Mouse (Mus musculus) stomach, postnatal 0 days (tissue): ENCODE measurements around the gene Zfp704. TPM values are rescaled to one million over a fixed set of nuclear protein-coding genes. Genes with fewer than 3 reads are reported as not detected.

ENCODE experiments used
- ATAC-seq: fragments of 200-750 bp; cut with Nextera tagmentation; 2 replicates; pipeline ENCODE4 v1.8.0; 2017; ENCODE audit not compliant: low FRiP score, low TSS enrichment
- DNase-seq: peaks from one replicate; pipeline ENCODE4 v3.0.0-alpha.2; 2016; ENCODE audit warnings: low spot score
- H3K27ac ChIP-seq: fragments of 300-500 bp; sonication (generic); replicated peaks from 2 replicates; pipeline ENCODE4 v1.5.1; 2014; ENCODE audit warnings: mild to moderate bottlenecking, control low read depth
- H3K27me3 ChIP-seq: fragments of 300-500 bp; sonication (generic); 2 replicates; pipeline ENCODE4 v1.6.1; 2014; ENCODE audit warnings: low read length; ENCODE audit not compliant: control insufficient read depth, insufficient read depth
- H3K36me3 ChIP-seq: fragments of 300-500 bp; sonication (generic); 2 replicates; pipeline ENCODE4 v1.6.1; 2014; ENCODE audit warnings: low read length, mixed read lengths; ENCODE audit not compliant: control insufficient read depth, insufficient read depth
- H3K4me1 ChIP-seq: fragments of 300-500 bp; sonication (generic); replicated peaks from 2 replicates; pipeline ENCODE4 v1.6.1; 2014; ENCODE audit warnings: antibody characterized with exemption; ENCODE audit not compliant: control insufficient read depth, insufficient read depth
- H3K4me2 ChIP-seq: fragments of 300-500 bp; sonication (generic); replicated peaks from 2 replicates; pipeline ENCODE4 v1.6.1; 2014; ENCODE audit warnings: low read depth, mild to moderate bottlenecking, control low read depth, moderate library complexity
- H3K4me3 ChIP-seq: fragments of 300-500 bp; sonication (generic); 2 replicates; pipeline ENCODE4 v1.5.1; 2014; ENCODE audit warnings: low read depth, low read length, control low read depth
- H3K9ac ChIP-seq: fragments of 300-500 bp; sonication (generic); 2 replicates; pipeline ENCODE4 v1.6.1; 2014; ENCODE audit warnings: mild to moderate bottlenecking, low read length, control low read depth, mixed read lengths
- H3K9me3 ChIP-seq: fragments of 300-500 bp; sonication (generic); 2 replicates; pipeline ENCODE4 v1.6.1; 2016; ENCODE audit warnings: low read length; ENCODE audit not compliant: control insufficient read depth
- CTCF ChIP-seq: IDR thresholded peaks from 2 replicates; pipeline ENCODE4 v1.5.1; 2016; ENCODE audit warnings: antibody characterized with exemption, low read depth, mild to moderate bottlenecking, moderate library complexity
- EP300 ChIP-seq: optimal IDR thresholded peaks from 2 replicates; pipeline ENCODE3; 2016; ENCODE audit warnings: antibody characterized with exemption
- WGBS: fragments of 180-500 bp; shearing (Covaris S2); extraction: QIAGEN DNeasy Blood & Tissue Kit; methylation state at CpG from one replicate; pipeline ENCODE4 v1.1.7; 2014; 5-methylcytosine and 5-hydroxymethylcytosine counted together
- polyA plus RNA-seq: library from polyadenylated mRNA; unstranded; fragments of >200 nt; fragmentation: Nextera tagmentation; extraction: Ambion mirVana; gene quantifications from 2 replicates; pipeline ENCODE4 v1.2.1, GENCODE M21; 2015

Gene Zfp704
- polyA plus RNA-seq, 1 experiment from 2014 or later: 3.4 TPM

DNA sequence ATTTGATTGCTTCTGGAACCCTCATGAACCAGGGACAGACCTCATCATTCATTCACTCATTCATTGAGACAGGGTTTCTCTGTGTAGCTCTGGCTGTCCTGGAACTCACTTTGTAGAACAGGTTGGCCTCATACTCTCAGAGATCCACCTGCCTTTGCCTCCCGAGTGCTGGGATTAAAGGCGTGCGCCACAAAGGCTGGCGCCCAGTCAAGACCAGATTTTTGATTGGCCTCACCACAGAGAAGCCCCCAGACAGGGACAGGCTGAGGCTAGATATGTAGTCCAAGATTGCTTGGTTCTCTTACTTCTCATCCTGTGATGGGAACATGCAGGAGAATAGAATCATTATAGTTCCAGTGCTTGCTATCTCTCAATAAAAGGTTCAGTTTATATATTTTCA is 105.5 kb downstream of the Zfp704 start:
- Histone ChIP-seq H3K36me3 (no peaks in the 10 kb centered on the region), H3K27me3 (no peaks in the 10 kb centered on the region), H3K4me2 (no peak overlapping the region), H3K4me1 (peaks cover 6% of the 10 kb centered on the region), H3K4me3 (no peak overlapping the region), H3K9ac (no peak overlapping the region), H3K9me3 (no peaks in the 10 kb centered on the region), H3K27ac (no peak overlapping the region)
- WGBS: 83% methylated on average over 4 of the region's 4 CpGs
- DNase-seq: no peak
- no peak for ATAC-seq
- TF ChIP-seq EP300 (no peak), CTCF (no peak)

DNA sequence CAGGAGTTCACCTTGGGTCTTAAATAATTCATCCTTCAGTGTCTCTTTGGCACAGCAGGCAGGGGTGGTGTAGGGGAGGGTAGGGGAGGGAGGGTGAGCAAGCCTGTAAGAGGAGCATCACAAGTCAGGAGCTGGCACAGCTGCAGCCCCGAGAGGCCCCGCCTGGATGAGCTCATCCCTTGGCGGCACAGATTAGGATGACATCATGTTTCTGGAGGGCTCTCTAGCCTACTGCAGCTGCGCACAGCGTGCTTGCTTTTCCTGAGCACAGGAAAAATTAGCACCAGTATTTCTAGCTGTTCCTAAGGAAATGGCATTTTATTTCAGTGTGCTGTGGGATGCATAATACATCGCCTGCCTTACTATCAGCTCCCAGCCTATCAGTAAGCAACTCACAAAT is 109.2 kb downstream of the Zfp704 start:
- Histone ChIP-seq H3K9me3 (no peaks in the 10 kb centered on the region), H3K4me1 (peaks cover 6% of the 10 kb centered on the region), H3K27me3 (no peaks in the 10 kb centered on the region), H3K4me3 (no peak overlapping the region), H3K9ac (no peak overlapping the region; the same call in 1 of the 2 replicates), H3K36me3 (no peaks in the 10 kb centered on the region), H3K4me2 (no peak overlapping the region), H3K27ac (peak overlapping the region; percentile 63)
- TF ChIP-seq CTCF: no peak
- no peak for TF ChIP-seq EP300
- 11% methylated on average over 6 of the region's 6 CpGs for WGBS
- DNase-seq (peak; percentile 88), ATAC-seq (peak; percentile 93)

DNA sequence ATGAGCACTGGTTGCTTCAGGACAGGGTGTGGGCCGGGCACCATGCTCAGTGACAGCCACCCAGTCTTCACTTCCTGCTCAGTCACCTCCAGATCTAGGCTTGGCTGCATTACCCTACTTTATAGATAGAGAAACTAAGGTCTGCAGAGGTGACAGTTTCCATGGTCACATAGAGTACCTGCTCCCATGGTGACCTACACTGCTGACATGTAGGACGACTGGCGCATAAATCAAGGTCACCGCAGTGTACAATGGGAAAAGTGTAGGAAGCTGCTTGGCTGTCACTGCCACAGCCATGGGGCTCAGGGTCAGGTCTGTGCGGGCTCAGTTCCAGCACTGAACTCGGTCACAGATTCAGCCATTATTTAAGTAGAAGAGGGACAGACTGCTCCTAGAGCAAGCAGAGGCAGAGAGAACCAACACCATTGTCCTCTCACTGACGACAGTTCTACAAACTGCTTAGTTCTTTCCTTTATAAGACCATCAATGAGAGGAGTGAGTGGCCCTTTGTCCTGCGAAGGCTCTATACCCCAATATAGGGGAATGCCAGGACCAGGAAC is 109.8 kb downstream of the Zfp704 start:
- H3K4me2 ChIP-seq: no peak overlapping the region
- 48% methylated on average over 8 of the region's 8 CpGs for WGBS
- no peaks in the 10 kb centered on the region for H3K9me3 ChIP-seq
- H3K4me3 ChIP-seq: no peak overlapping the region
- ATAC-seq (peak; percentile 67), DNase-seq (no peak)
- peak overlapping the region; percentile 81 for H3K27ac ChIP-seq
- TF ChIP-seq CTCF: no peak
- no peak for TF ChIP-seq EP300
- no peaks in the 10 kb centered on the region for H3K27me3 ChIP-seq
- H3K9ac ChIP-seq: no peak overlapping the region
- H3K4me1 ChIP-seq: peaks cover 6% of the 10 kb centered on the region
- no peaks in the 10 kb centered on the region for H3K36me3 ChIP-seq

DNA sequence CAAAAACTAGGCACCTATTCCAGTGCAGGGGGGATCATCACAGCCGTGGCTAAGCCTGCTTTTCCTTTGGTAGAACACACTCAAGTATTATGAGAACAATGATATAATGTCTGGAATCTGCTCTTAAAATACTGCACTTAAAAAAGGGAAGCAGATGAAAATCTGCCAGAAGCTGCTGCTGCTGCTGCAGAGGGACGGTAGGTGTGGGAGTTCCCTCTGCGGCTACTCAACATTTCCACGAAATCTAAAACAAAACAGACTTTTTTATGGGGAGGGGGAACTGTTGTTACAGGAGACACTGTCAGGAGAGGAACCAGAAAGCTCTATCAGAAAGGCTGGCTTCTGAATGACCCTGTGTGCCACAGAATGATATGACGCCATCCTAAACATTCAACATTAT is 110.4 kb downstream of the Zfp704 start:
- Histone ChIP-seq H3K4me1 (peaks cover 6% of the 10 kb centered on the region), H3K27ac (peak overlapping the region; percentile 81), H3K9me3 (no peaks in the 10 kb centered on the region), H3K4me3 (no peak overlapping the region), H3K36me3 (no peaks in the 10 kb centered on the region), H3K27me3 (no peaks in the 10 kb centered on the region), H3K9ac (no peak overlapping the region), H3K4me2 (0 out of 2 replicates have a peak overlapping the region, but pooled peaks have one; percentile 17)
- ATAC-seq (no peak), DNase-seq (no peak)
- TF ChIP-seq CTCF (no peak), EP300 (no peak)
- WGBS: 23% methylated on average over 5 of the region's 5 CpGs

DNA sequence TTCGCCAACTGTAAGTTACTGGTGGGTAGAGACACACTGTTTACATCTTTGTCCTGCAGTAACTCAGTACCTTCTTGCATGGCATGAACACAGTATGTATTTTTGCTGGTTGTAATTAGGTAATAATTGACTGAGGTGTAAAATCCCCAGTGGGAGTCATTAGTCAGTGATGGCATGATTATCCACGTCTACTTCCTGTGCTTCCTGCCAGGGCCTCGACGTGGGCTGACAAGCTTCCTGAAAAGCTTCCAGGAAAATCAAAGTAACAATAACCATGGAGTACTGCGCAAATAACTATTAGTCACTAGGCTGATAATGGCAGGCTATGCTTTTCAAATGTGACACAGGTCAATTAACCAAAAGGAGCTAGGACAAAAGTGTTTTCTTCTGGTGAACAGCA is 112.6 kb downstream of the Zfp704 start:
- H3K9me3 ChIP-seq: no peaks in the 10 kb centered on the region
- TF ChIP-seq EP300 (no peak), CTCF (no peak)
- no peak overlapping the region for H3K4me3 ChIP-seq
- H3K4me1 ChIP-seq: peaks cover 6% of the 10 kb centered on the region
- H3K9ac ChIP-seq: no peak overlapping the region
- DNase-seq: peak; percentile 58
- 39% methylated on average over 5 of the region's 5 CpGs for WGBS
- no peak overlapping the region for H3K4me2 ChIP-seq
- H3K27ac ChIP-seq: peak overlapping the region; percentile 81
- no peaks in the 10 kb centered on the region for H3K27me3 ChIP-seq
- ATAC-seq: peak; percentile 88
- H3K36me3 ChIP-seq: no peaks in the 10 kb centered on the region

DNA sequence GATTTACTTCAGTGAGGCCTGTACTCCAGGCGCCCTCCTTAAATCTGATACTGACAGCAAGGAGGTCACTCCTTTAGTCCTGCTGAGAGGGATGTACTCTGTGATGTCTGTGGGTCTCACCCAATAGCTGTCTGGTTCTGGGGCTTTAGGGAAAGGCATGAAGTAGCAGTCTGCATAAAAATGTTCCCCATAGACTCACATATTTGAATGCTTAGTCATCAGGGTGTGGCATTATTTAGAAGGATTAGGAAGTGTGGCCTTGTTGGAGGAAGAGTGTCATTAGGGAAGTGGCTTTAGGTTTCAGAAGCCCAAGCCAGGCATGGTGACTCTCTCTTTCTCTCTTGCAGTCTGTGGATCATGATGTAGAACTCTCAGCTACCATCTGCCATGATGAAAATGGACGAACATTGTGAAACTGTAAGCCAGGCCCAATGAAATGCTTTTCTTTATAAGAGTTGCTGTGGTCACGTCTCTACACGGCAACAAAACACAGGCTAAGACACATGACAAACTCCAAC is 118.1 kb downstream of the Zfp704 start:
- no peaks in the 10 kb centered on the region for H3K4me1 ChIP-seq
- H3K9me3 ChIP-seq: no peaks in the 10 kb centered on the region
- H3K36me3 ChIP-seq: no peaks in the 10 kb centered on the region
- H3K9ac ChIP-seq: no peak overlapping the region
- TF ChIP-seq CTCF: no peak
- TF ChIP-seq EP300: no peak
- 74% methylated on average over 4 of the region's 4 CpGs for WGBS
- no peak for DNase-seq
- H3K4me3 ChIP-seq: no peak overlapping the region
- ATAC-seq: peak; percentile 27; the same call in 1 of the 2 replicates
- H3K4me2 ChIP-seq: no peak overlapping the region
- no peak overlapping the region for H3K27ac ChIP-seq
- no peaks in the 10 kb centered on the region for H3K27me3 ChIP-seq
